Mouse (Mus musculus): ENCODE measurements around the gene Meox1. TPM values are rescaled to one million over a fixed set of nuclear protein-coding genes. Genes with fewer than 3 reads are reported as not detected.
A peak's percentile ranks its signal among the peaks of the same experiment; 100 is the strongest.

Gene Meox1
- total and polyA plus RNA-seq, 3 experiments = not detected

DNA sequence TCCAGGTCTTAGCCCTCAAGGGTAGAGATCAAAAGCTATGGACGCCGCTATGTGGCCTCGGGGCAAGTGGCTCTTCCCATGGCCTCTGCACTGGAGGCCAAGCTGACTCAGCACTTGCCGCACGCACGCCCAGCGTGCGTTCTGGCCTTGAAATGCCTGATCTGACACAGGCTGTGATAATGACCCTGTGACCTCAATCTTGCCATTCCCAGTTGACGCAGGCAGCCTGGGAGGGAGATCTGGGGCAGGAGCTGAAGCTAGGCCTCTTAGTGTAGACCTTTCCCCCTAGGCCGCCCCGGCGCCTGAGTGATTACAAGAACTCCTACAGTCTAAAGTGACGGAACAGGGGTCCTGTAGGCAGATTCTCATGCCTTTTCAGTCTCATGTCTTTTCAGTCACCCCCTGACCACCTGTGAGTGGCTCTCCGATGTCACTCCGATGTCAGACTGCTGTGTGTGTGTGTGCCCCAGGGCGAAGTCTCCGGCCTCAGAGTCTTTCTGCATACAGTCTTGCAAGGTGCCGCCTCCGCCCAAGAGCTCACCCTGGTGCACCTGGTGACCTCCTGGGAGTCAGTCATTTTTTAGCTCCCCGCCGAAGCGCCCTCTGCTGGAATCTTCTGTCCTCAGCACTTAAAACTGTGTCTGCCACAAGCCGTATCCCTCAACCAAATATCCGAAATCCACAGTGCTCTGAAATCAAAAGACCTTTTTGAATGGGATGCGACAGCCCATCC is 34.0 kb upstream of the Meox1 start:
- H3K36me3 ChIP-seq (replicated peaks) = no peaks in the 10 kb centered on the region
- DNase-seq (ENCODE audit: low spot score) (no peak), ATAC-seq (ENCODE audit: extremely low read depth, insufficient number of reproducible peaks, low FRiP score, poor library complexity, severe bottlenecking) (no peak)
- peak; percentile 19; the same call in 1 of the 2 replicates for TF ChIP-seq CTCF (IDR thresholded peaks at IDR 0.05; ENCODE audit: low read depth, low read length)
- no peak for TF ChIP-seq GATA1 (IDR thresholded peaks at IDR 0.05; ENCODE audit: borderline replicate concordance, low read length)
- H3K4me3 ChIP-seq (ENCODE audit: low read depth, low read length) = no peak overlapping the region
- H3K9me3 ChIP-seq (replicated peaks) = no peaks in the 10 kb centered on the region
- H3K4me1 ChIP-seq (ENCODE audit: insufficient read depth, low read depth, low read length) = no peaks in the 10 kb centered on the region
- peaks cover 7% of the 10 kb centered on the region; the same call in 1 of the 2 replicates for H3K27me3 ChIP-seq (ENCODE audit: insufficient read depth, low read length)

GRCm38 (mm10) chr11:101926951-101927589 is 32.9 kb upstream of the Meox1 start:
- H3K9me3 ChIP-seq (replicated peaks) = no peaks in the 10 kb centered on the region
- H3K4me3 ChIP-seq (ENCODE audit: low read depth, low read length) = no peak overlapping the region
- H3K27me3 ChIP-seq (ENCODE audit: insufficient read depth, low read length) = peaks cover 6% of the 10 kb centered on the region; the same call in 1 of the 2 replicates
- no peak for ATAC-seq (ENCODE audit: extremely low read depth, insufficient number of reproducible peaks, low FRiP score, poor library complexity, severe bottlenecking)
- H3K4me1 ChIP-seq (ENCODE audit: insufficient read depth, low read depth, low read length) = no peaks in the 10 kb centered on the region
- no peaks in the 10 kb centered on the region for H3K36me3 ChIP-seq (replicated peaks)
- TF ChIP-seq CTCF (IDR thresholded peaks at IDR 0.05; ENCODE audit: low read depth, low read length) (no peak), POLR2AphosphoS5 (IDR thresholded peaks at IDR 0.05; ENCODE audit: insufficient replicate concordance, low read depth, low read length) (no peak), GATA2 (IDR thresholded peaks at IDR 0.05; ENCODE audit: borderline replicate concordance, low read depth, low read length) (no peak), TAL1 (conservative IDR thresholded peaks at IDR 0.05; ENCODE audit: low read depth, low read length) (no peak), GATA1 (IDR thresholded peaks at IDR 0.05; ENCODE audit: borderline replicate concordance, low read length) (no peak)
- no peak for DNase-seq (ENCODE audit: low spot score)

DNA sequence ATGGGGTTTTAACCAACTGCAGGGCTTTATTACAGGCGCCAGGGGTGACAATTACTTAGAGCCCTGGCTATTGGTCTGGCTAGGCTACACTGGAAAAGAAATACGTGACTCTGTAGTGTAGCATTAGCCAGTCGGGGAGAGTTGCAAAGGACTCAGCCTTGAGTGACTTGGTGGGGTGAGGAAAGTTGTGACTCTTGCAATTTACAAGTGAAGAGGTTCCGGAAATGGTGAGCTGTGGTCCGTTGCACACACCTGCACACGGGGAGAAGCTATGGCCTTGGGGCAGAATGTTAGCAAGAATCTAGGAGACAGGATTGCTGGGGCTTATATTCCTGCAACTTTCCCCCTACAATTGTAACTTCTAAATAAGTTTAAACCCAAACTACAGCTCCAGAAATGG is 31.5 kb upstream of the Meox1 start:
- H3K36me3 ChIP-seq (replicated peaks) = no peaks in the 10 kb centered on the region
- H3K4me3 ChIP-seq (ENCODE audit: low read depth, low read length) = no peak overlapping the region
- peaks cover 14% of the 10 kb centered on the region for H3K27me3 ChIP-seq (ENCODE audit: insufficient read depth, low read length)
- no peak for ATAC-seq (ENCODE audit: extremely low read depth, insufficient number of reproducible peaks, low FRiP score, poor library complexity, severe bottlenecking)
- no peak for TF ChIP-seq GATA2 (IDR thresholded peaks at IDR 0.05; ENCODE audit: borderline replicate concordance, low read depth, low read length)
- no peaks in the 10 kb centered on the region for H3K9me3 ChIP-seq (replicated peaks)
- DNase-seq (ENCODE audit: low spot score) = no peak
- no peaks in the 10 kb centered on the region for H3K4me1 ChIP-seq (ENCODE audit: insufficient read depth, low read depth, low read length)

GRCm38 (mm10) chr11:101924441-101924976 is 30.3 kb upstream of the Meox1 start:
- Histone ChIP-seq H3K36me3 (replicated peaks) (no peaks in the 10 kb centered on the region), H3K27me3 (ENCODE audit: insufficient read depth, low read length) (peaks cover 20% of the 10 kb centered on the region)

DNA sequence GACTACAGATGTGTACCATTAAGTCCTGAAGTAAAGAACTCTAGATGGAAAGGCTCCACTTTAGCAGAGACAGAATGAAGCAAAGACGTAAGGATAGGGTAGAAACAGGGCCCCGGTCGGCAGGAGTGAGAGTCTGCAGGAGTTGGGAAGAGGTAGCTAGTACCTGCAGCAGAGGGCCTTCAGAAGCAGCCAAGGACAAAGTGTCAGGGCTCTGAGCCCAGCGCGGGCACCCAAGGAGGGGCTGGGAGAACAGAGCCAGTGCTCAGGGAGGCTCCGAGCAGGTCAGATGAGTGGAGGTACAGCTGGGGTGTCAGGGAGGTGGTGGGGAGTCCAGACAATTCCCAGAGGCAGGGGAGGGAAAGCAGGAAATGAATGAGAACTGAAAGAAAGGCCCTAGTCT is 29.8 kb upstream of the Meox1 start:
- no peak for TF ChIP-seq GATA1 (IDR thresholded peaks at IDR 0.05; ENCODE audit: borderline replicate concordance, low read length)
- no peak for TF ChIP-seq GATA2 (IDR thresholded peaks at IDR 0.05; ENCODE audit: borderline replicate concordance, low read depth, low read length)
- TF ChIP-seq CTCF (IDR thresholded peaks at IDR 0.05; ENCODE audit: low read depth, low read length) = no peak
- TF ChIP-seq POLR2AphosphoS5 (IDR thresholded peaks at IDR 0.05; ENCODE audit: insufficient replicate concordance, low read depth, low read length) = no peak
- TF ChIP-seq TAL1 (conservative IDR thresholded peaks at IDR 0.05; ENCODE audit: low read depth, low read length) = no peak
- H3K4me1 ChIP-seq (ENCODE audit: insufficient read depth, low read depth, low read length) = no peaks in the 10 kb centered on the region
- ATAC-seq (ENCODE audit: extremely low read depth, insufficient number of reproducible peaks, low FRiP score, poor library complexity, severe bottlenecking) = no peak
- no peaks in the 10 kb centered on the region for H3K36me3 ChIP-seq (replicated peaks)
- peaks cover 20% of the 10 kb centered on the region for H3K27me3 ChIP-seq (ENCODE audit: insufficient read depth, low read length)
- DNase-seq (ENCODE audit: low spot score) = no peak
- no peak overlapping the region for H3K4me3 ChIP-seq (ENCODE audit: low read depth, low read length)
- no peaks in the 10 kb centered on the region for H3K9me3 ChIP-seq (replicated peaks)

More at GRCm38 (mm10) chr11:101924441-101924976, 30.3 kb upstream of the Meox1 start:
- TF ChIP-seq CTCF (IDR thresholded peaks at IDR 0.05; ENCODE audit: low read depth, low read length) = no peak
- TF ChIP-seq GATA1 (IDR thresholded peaks at IDR 0.05; ENCODE audit: borderline replicate concordance, low read length) = no peak
- no peak for TF ChIP-seq POLR2AphosphoS5 (IDR thresholded peaks at IDR 0.05; ENCODE audit: insufficient replicate concordance, low read depth, low read length)
- no peak for TF ChIP-seq TAL1 (conservative IDR thresholded peaks at IDR 0.05; ENCODE audit: low read depth, low read length)
- TF ChIP-seq GATA2 (IDR thresholded peaks at IDR 0.05; ENCODE audit: borderline replicate concordance, low read depth, low read length) = no peak
- H3K4me3 ChIP-seq (ENCODE audit: low read depth, low read length) = no peak overlapping the region
- H3K9me3 ChIP-seq (replicated peaks) = no peaks in the 10 kb centered on the region
- ATAC-seq (ENCODE audit: extremely low read depth, insufficient number of reproducible peaks, low FRiP score, poor library complexity, severe bottlenecking) (no peak), DNase-seq (ENCODE audit: low spot score) (no peak)
- no peaks in the 10 kb centered on the region for H3K4me1 ChIP-seq (ENCODE audit: insufficient read depth, low read depth, low read length)

DNA sequence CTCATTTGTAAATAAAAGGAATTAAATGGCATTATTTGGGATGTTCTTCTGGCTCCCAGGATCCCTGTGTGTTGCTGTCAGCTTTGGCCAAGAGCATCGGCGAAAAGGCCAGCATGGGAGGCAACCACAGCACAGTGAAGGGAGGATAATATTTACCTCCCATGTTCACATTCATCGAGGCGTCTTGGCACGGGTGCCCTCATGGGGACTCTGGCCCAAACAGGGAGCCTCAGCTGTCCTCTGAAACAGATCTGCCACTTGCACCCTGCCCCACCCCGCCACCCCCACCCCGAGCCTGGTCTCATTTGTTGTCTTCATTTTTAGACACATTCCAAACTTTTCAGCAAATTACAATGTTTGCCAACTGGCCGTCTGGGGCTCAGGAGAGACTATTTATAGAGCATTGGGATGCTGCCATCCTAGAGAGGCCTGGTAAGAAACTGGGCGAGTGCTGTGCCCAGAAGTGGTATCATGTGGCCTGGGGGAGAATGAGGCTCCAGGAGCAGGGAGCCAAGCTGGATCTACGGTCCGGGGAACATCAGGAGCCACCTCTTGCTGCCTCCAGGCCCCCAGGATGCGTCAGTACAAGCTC is 27.3 kb upstream of the Meox1 start:
- Histone ChIP-seq H3K36me3 (replicated peaks) (no peaks in the 10 kb centered on the region), H3K9me3 (replicated peaks) (no peaks in the 10 kb centered on the region), H3K27me3 (ENCODE audit: insufficient read depth, low read length) (peaks cover 18% of the 10 kb centered on the region), H3K4me3 (ENCODE audit: low read depth, low read length) (no peak overlapping the region), H3K4me1 (ENCODE audit: insufficient read depth, low read depth, low read length) (no peaks in the 10 kb centered on the region)
- TF ChIP-seq POLR2AphosphoS5 (IDR thresholded peaks at IDR 0.05; ENCODE audit: insufficient replicate concordance, low read depth, low read length) (no peak), TAL1 (conservative IDR thresholded peaks at IDR 0.05; ENCODE audit: low read depth, low read length) (no peak), GATA1 (IDR thresholded peaks at IDR 0.05; ENCODE audit: borderline replicate concordance, low read length) (no peak), CTCF (IDR thresholded peaks at IDR 0.05; ENCODE audit: low read depth, low read length) (no peak), GATA2 (IDR thresholded peaks at IDR 0.05; ENCODE audit: borderline replicate concordance, low read depth, low read length) (no peak)
- ATAC-seq (ENCODE audit: extremely low read depth, insufficient number of reproducible peaks, low FRiP score, poor library complexity, severe bottlenecking) = no peak
- no peak for DNase-seq (ENCODE audit: low spot score)
